Comparison of ENCODE assay signal across 8 mouse cellular contexts in the genomic region with DNA sequence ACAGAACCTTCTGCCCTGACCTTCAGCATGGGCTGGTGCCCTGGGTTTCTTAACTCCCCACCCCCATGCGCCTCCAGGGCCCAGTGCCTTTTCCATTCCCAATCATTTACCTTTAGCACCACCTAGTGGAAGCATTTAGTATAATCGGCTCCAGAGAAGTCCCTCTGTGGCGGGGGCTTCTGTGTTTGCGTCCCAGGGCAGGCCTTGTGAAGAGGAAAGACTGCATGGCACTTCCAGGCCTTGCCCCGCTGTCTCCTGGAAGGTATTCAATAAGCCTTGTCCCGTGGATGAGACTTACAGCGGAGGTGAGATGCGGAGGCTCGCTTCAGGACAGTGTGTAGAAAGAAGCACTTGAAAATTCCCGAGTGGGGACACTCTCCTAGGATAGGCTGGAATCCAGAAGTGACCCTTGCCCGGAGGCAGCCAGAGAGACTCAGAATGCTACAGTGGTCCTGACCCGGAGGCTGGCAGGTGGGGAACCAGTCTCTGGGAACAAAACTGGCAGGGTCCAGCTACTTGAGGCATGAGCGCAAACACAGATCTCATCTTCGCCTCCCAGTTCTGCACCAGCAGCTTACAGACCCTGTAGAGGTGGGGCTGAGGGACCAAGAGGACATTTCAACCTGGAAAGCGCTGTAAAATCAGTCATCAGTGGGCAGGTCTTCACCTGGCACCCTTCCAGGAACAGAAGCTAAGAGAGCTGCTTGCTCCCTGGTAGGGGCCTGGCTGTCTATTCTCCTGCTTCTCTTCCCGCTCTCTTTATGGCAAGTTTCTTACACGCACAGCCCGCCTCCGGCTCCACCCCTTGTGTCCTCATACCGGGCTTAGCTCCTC. TPM values are rescaled to one million over a fixed set of nuclear protein-coding genes. Genes with fewer than 3 reads are reported as not detected.
DNase-seq lines count a peak whose midpoint lies in the region; ATAC-seq and TF ChIP-seq lines count a peak whose summit lies in the region.

No protein-coding gene starts in this region.

- peak; percentile 88 for TF ChIP-seq CTCF in kidney, postnatal 0 days (IDR thresholded peaks at IDR 0.05; ENCODE audit: low read depth)

- peak overlapping the region; percentile 54 for H3K4me2 ChIP-seq in heart, embryonic 14.5 days (ENCODE audit: low read length)
- peak overlapping the region; percentile 32; the same call in 1 of the 2 replicates for H3K4me2 ChIP-seq in kidney, postnatal 0 days (ENCODE audit: low read length)
- no peak overlapping the region; the same call in 1 of the 2 replicates for H3K4me2 ChIP-seq in liver, embryonic 11.5 days

- H3K9me3 ChIP-seq in heart, embryonic 14.5 days (ENCODE audit: control insufficient read depth, low read length), result 0 out of 2 replicates have a peak, but pooled peaks cover 2% of the 10 kb centered on the region
- no peaks in the 10 kb centered on the region for H3K9me3 ChIP-seq in kidney, postnatal 0 days (replicated peaks; ENCODE audit: low read length)
- H3K9me3 ChIP-seq in liver, embryonic 11.5 days (ENCODE audit: control insufficient read depth, low read length), result no peaks in the 10 kb centered on the region

- no peaks in the 10 kb centered on the region for H3K36me3 ChIP-seq in heart, embryonic 14.5 days (ENCODE audit: control insufficient read depth, insufficient read depth, low read length)
- H3K36me3 ChIP-seq in kidney, postnatal 0 days (ENCODE audit: insufficient read depth, low read length), result no peaks in the 10 kb centered on the region
- no peaks in the 10 kb centered on the region for H3K36me3 ChIP-seq in liver, embryonic 11.5 days (ENCODE audit: control insufficient read depth, insufficient read depth, low read length)

- peak; percentile 74 for ATAC-seq in CD4-positive, CD25-positive, alpha-beta regulatory T cell, adult 4 months
- ATAC-seq in heart, embryonic 14.5 days (ENCODE audit: insufficient number of reproducible peaks, insufficient read depth, low FRiP score, low read depth), result peak; percentile 40; the same call in 1 of the 2 replicates
- peak; percentile 62; the same call in 1 of the 2 replicates for ATAC-seq in kidney, postnatal 0 days (replicated peaks; ENCODE audit: low FRiP score, low read depth)
- ATAC-seq in liver, embryonic 11.5 days (replicated peaks; ENCODE audit: low FRiP score), result no peak; the same call in 1 of the 2 replicates

- 27% methylated on average over 20 of the region's 20 CpGs for WGBS in heart, embryonic 14.5 days
- WGBS in kidney, postnatal 0 days, result 28% methylated on average over 20 of the region's 20 CpGs
- WGBS in liver, embryonic 11.5 days, result 33% methylated on average over 20 of the region's 20 CpGs

- H3K4me1 ChIP-seq in heart, embryonic 14.5 days (ENCODE audit: control insufficient read depth in 2 of 2, insufficient read depth in 2 of 2, low read length in 2 of 2), result peaks cover 17 to 29% of the 10 kb centered on the region in 2 experiments
- H3K4me1 ChIP-seq in kidney, postnatal 0 days (replicated peaks; ENCODE audit: insufficient read depth, low read length), result 0 out of 2 replicates have a peak, but pooled peaks cover 6% of the 10 kb centered on the region
- peaks cover 4% of the 10 kb centered on the region for H3K4me1 ChIP-seq in liver, embryonic 11.5 days (replicated peaks; ENCODE audit: control insufficient read depth, insufficient read depth, low read length)

- no peaks in the 10 kb centered on the region for H3K27me3 ChIP-seq in heart, embryonic 14.5 days (ENCODE audit: control insufficient read depth, insufficient read depth, low read length)
- H3K27me3 ChIP-seq in kidney, postnatal 0 days (ENCODE audit: insufficient read depth, low read length), result no peaks in the 10 kb centered on the region
- H3K27me3 ChIP-seq in liver, embryonic 11.5 days (replicated peaks; ENCODE audit: control insufficient read depth, insufficient read depth, low read length), result no peaks in the 10 kb centered on the region

- H3K27ac ChIP-seq in heart, embryonic 14.5 days (replicated peaks in 1 of 2; ENCODE audit: control insufficient read depth in 1 of 2, insufficient read depth in 1 of 2, low read depth in 2 of 2, low read length in 2 of 2), result no peak overlapping the region
- H3K27ac ChIP-seq in kidney, postnatal 0 days, result no peak overlapping the region
- H3K27ac ChIP-seq in liver, embryonic 11.5 days (ENCODE audit: low read depth, low read length), result no peak overlapping the region

- DNase-seq in c-Kit-negative CD71-positive TER-119-positive erythroid progenitor cells, embryonic 14.5 days (ENCODE audit: low read depth, low spot score), result peak; percentile 41
- DNase-seq in fibroblast of lung, adult 2 months (ENCODE audit: low read depth), result peak; percentile 24
- peak; percentile 89 for DNase-seq in kidney, postnatal 0 days (ENCODE audit: low spot score)
- DNase-seq in liver, embryonic 11.5 days (ENCODE audit: low spot score), result peak; percentile 51
- DNase-seq in natural killer cell, adult 2 months (ENCODE audit: low spot score in 2 of 2), result peak; percentile 40 to 56
- peak; percentile 19 for DNase-seq in telencephalon, adult 2 months (ENCODE audit: low read depth, low spot score)

- no peak overlapping the region; a peak in 1 of 4 replicates for H3K4me3 ChIP-seq in heart, embryonic 14.5 days (ENCODE audit: control insufficient read depth in 1 of 2, insufficient read depth in 1 of 2, low read depth in 1 of 2, low read length in 2 of 2)
- no peak overlapping the region for H3K4me3 ChIP-seq in kidney, postnatal 0 days (replicated peaks; ENCODE audit: low read depth, low read length)
- no peak overlapping the region for H3K4me3 ChIP-seq in liver, embryonic 11.5 days (ENCODE audit: low read depth, low read length)

- H3K9ac ChIP-seq in heart, embryonic 14.5 days (ENCODE audit: low read length), result peak overlapping the region; percentile 60
- H3K9ac ChIP-seq in kidney, postnatal 0 days (ENCODE audit: low read depth, low read length), result no peak overlapping the region
- H3K9ac ChIP-seq in liver, embryonic 11.5 days (ENCODE audit: low read depth, low read length), result no peak overlapping the region

RNA-seq across cellular contexts. Expression of a gene that starts 7.7 kb away (rescaled TPM):
- polyA plus RNA-seq in CD4-positive, CD25-positive, alpha-beta regulatory T cell, adult 4 months (2017; shearing (Covaris generic)), result 10 to 100 TPM; 11.4 to 14.4 TPM
- polyA plus RNA-seq in heart, embryonic 14.5 days (2014; fragmentation: Nextera tagmentation; extraction: Ambion mirVana), result 17.6 and 17.8 TPM in 2 replicates
- 16.6 and 19.0 TPM in 2 replicates for polyA plus RNA-seq in kidney, postnatal 0 days (2015; fragmentation: Nextera tagmentation; extraction: Ambion mirVana)
- polyA plus RNA-seq in liver, embryonic 11.5 days (2014; fragmentation: Nextera tagmentation; extraction: Ambion mirVana), result 12.6 and 14.5 TPM in 2 replicates

RNA-seq across cellular contexts. Expression of a gene that starts 8.2 kb away (rescaled TPM):
- polyA plus RNA-seq in CD4-positive, CD25-positive, alpha-beta regulatory T cell, adult 4 months (2017; shearing (Covaris generic)), result 1 to 10 TPM in 1 of 2 experiments, under 1 TPM in 1; 0.90 to 1.5 TPM
- polyA plus RNA-seq in heart, embryonic 14.5 days (2014; fragmentation: Nextera tagmentation; extraction: Ambion mirVana), result 34.9 and 37.2 TPM in 2 replicates
- 14.1 and 16.1 TPM in 2 replicates for polyA plus RNA-seq in kidney, postnatal 0 days (2015; fragmentation: Nextera tagmentation; extraction: Ambion mirVana)
- polyA plus RNA-seq in liver, embryonic 11.5 days (2014; fragmentation: Nextera tagmentation; extraction: Ambion mirVana), result 4.0 and 5.6 TPM in 2 replicates

RNA-seq across cellular contexts. Expression of a gene that starts 45.0 kb away (rescaled TPM):
- polyA plus RNA-seq in CD4-positive, CD25-positive, alpha-beta regulatory T cell, adult 4 months (2017; shearing (Covaris generic)), result 100 to 1,000 TPM; 259 to 323 TPM
- polyA plus RNA-seq in heart, embryonic 14.5 days (2014; fragmentation: Nextera tagmentation; extraction: Ambion mirVana), result 191 TPM in 2 replicates
- polyA plus RNA-seq in kidney, postnatal 0 days (2015; fragmentation: Nextera tagmentation; extraction: Ambion mirVana), result 159 and 169 TPM in 2 replicates
- 144 and 150 TPM in 2 replicates for polyA plus RNA-seq in liver, embryonic 11.5 days (2014; fragmentation: Nextera tagmentation; extraction: Ambion mirVana)

RNA-seq across cellular contexts. Expression of a gene that starts 45.2 kb away (rescaled TPM):
- polyA plus RNA-seq in CD4-positive, CD25-positive, alpha-beta regulatory T cell, adult 4 months (2017; shearing (Covaris generic)), result 1 to 10 TPM; 2.3 to 3.2 TPM
- 33.0 and 33.4 TPM in 2 replicates for polyA plus RNA-seq in heart, embryonic 14.5 days (2014; fragmentation: Nextera tagmentation; extraction: Ambion mirVana)
- 37.6 and 41.2 TPM in 2 replicates for polyA plus RNA-seq in kidney, postnatal 0 days (2015; fragmentation: Nextera tagmentation; extraction: Ambion mirVana)
- 38.6 and 39.3 TPM in 2 replicates for polyA plus RNA-seq in liver, embryonic 11.5 days (2014; fragmentation: Nextera tagmentation; extraction: Ambion mirVana)

RNA-seq across cellular contexts. Expression of a gene that starts 54.0 kb away (rescaled TPM):
- 10 to 100 TPM; 18.3 to 26.6 TPM for polyA plus RNA-seq in CD4-positive, CD25-positive, alpha-beta regulatory T cell, adult 4 months (2017; shearing (Covaris generic))
- polyA plus RNA-seq in heart, embryonic 14.5 days (2014; fragmentation: Nextera tagmentation; extraction: Ambion mirVana), result 53.0 and 53.3 TPM in 2 replicates
- polyA plus RNA-seq in kidney, postnatal 0 days (2015; fragmentation: Nextera tagmentation; extraction: Ambion mirVana), result 61.3 and 68.5 TPM in 2 replicates
- 82.9 and 89.3 TPM in 2 replicates for polyA plus RNA-seq in liver, embryonic 11.5 days (2014; fragmentation: Nextera tagmentation; extraction: Ambion mirVana)

Comparison
In these comparisons a context has a peak if more than half of its experiments do, and no peak if none do; other contexts are left out.
1. DNase-seq: peak in every context shown above with its lines; median percentile 89 in kidney, postnatal 0 days; 51 in liver, embryonic 11.5 days; 48 in natural killer cell, adult 2 months; 41 in c-Kit-negative CD71-positive TER-119-positive erythroid progenitor cells, embryonic 14.5 days; 24 in fibroblast of lung, adult 2 months; 19 in telencephalon, adult 2 months.